Mouse (Mus musculus): ENCODE measurements around the gene Nfasc.

The Nfasc gene

GRCm38 (mm10) chr1:132581845-132582839 is 159.5 kb downstream of the Nfasc start:
- no peak for DNase-seq (ENCODE audit: low read depth)

GRCm38 (mm10) chr1:132580063-132580462 is 161.5 kb downstream of the Nfasc start:
- DNase-seq (ENCODE audit: low read depth) = no peak

GRCm38 (mm10) chr1:132576845-132577244 is 164.8 kb downstream of the Nfasc start:
- DNase-seq (ENCODE audit: low read depth) = no peak

GRCm38 (mm10) chr1:132572851-132573250 is 168.7 kb downstream of the Nfasc start:
- DNase-seq (ENCODE audit: low read depth) = no peak

GRCm38 (mm10) chr1:132571613-132572012 is 170.0 kb downstream of the Nfasc start:
- no peak for DNase-seq (ENCODE audit: low read depth)

- no peak for DNase-seq (ENCODE audit: low read depth)
Observed at GRCm38 (mm10) chr1:132570906-132571305, 170.7 kb downstream of the Nfasc start.

GRCm38 (mm10) chr1:132570068-132570780 is 171.4 kb downstream of the Nfasc start:
- DNase-seq (ENCODE audit: low read depth) = no peak

GRCm38 (mm10) chr1:132569516-132569915 is 172.1 kb downstream of the Nfasc start:
- DNase-seq (ENCODE audit: low read depth) = no peak

- DNase-seq (ENCODE audit: low read depth) = no peak
Observed at GRCm38 (mm10) chr1:132567336-132568125, 174.1 kb downstream of the Nfasc start.

GRCm38 (mm10) chr1:132565766-132566165 is 175.8 kb downstream of the Nfasc start:
- no peak for DNase-seq (ENCODE audit: low read depth)

- no peak for DNase-seq (ENCODE audit: low read depth)
Observed at GRCm38 (mm10) chr1:132564946-132565345, 176.7 kb downstream of the Nfasc start.

- DNase-seq (ENCODE audit: low read depth) = no peak
Observed at GRCm38 (mm10) chr1:132562337-132562795, 179.2 kb downstream of the Nfasc start.

- no peak for DNase-seq (ENCODE audit: low read depth)
Observed at GRCm38 (mm10) chr1:132560907-132561700, 180.5 kb downstream of the Nfasc start.

- DNase-seq (ENCODE audit: low read depth) = no peak
Observed at GRCm38 (mm10) chr1:132559045-132559444, 182.6 kb downstream of the Nfasc start.

- DNase-seq (ENCODE audit: low read depth) = no peak
Observed at GRCm38 (mm10) chr1:132557901-132558631, 183.5 kb downstream of the Nfasc start.

GRCm38 (mm10) chr1:132543789-132544188 is 197.8 kb downstream of the Nfasc start:
- DNase-seq (ENCODE audit: low read depth) = no peak

- DNase-seq (ENCODE audit: low read depth) = no peak
Observed at GRCm38 (mm10) chr1:132542762-132543306, 198.8 kb downstream of the Nfasc start, which contains the start of gene Cntn2. Cntn2 (minus strand) TSS chr1:132543256.

- no peak for DNase-seq (ENCODE audit: low read depth)
Observed at GRCm38 (mm10) chr1:132541824-132542599, 199.6 kb downstream of the Nfasc start.

GRCm38 (mm10) chr1:132541171-132541823 is 200.3 kb downstream of the Nfasc start:
- DNase-seq (ENCODE audit: low read depth) = no peak

All from induced T-regulatory cell, adult 2 months (primary cell).